Mouse (Mus musculus) gastrocnemius, postnatal 36 days (tissue): ENCODE measurements at regions not wholly inside any gene's neighbourhood (a gene's known extent, or its start where the extent isn't known, plus 50 kb on each side); places are given as distances from the start of the nearest gene placed in this dataset.

ENCODE experiments used
- DNase-seq, 2 experiments: peaks; one replicate each; pipeline ENCODE4 v3.0.0; 2022
- intact Hi-C: fragments of 180-260 bp; cut with DNase I; formaldehyde crosslinking; loops from one replicate; pipeline ENCODE4 v1.15.1; 2025

- DNase-seq: no peak
- intact Hi-C loops: no loop called here
These were observed 435.3 kb upstream of the Pou3f3 start for GRCm38 (mm10) chr1:42260033-42260925.

GRCm38 (mm10) chr1:42261031-42261430 lies 434.5 kb upstream of the Pou3f3 start:
- no peak for DNase-seq
- intact Hi-C loops: no loop called here

GRCm38 (mm10) chr1:42261800-42262199 lies 433.8 kb upstream of the Pou3f3 start:
- intact Hi-C loops: no loop called here
- no peak for DNase-seq

GRCm38 (mm10) chr1:42262606-42263005 lies 433.0 kb upstream of the Pou3f3 start:
- intact Hi-C loops: no loop called here
- DNase-seq: no peak

- no peak for DNase-seq
- intact Hi-C loops: no loop called here
These were observed 418.4 kb upstream of the Pou3f3 start for GRCm38 (mm10) chr1:42277130-42277529.

GRCm38 (mm10) chr1:42295841-42296240 lies 399.7 kb upstream of the Pou3f3 start:
- DNase-seq: no peak
- intact Hi-C loops: no loop called here

GRCm38 (mm10) chr1:42309251-42309650 lies 386.3 kb upstream of the Pou3f3 start:
- intact Hi-C loops: no loop called here
- DNase-seq: no peak

GRCm38 (mm10) chr1:42313494-42313893 lies 382.1 kb upstream of the Pou3f3 start:
- intact Hi-C loops: no loop called here
- no peak for DNase-seq

GRCm38 (mm10) chr1:42351884-42352283 lies 343.7 kb upstream of the Pou3f3 start:
- no peak for DNase-seq
- intact Hi-C loops: no loop called here

- intact Hi-C loops: no loop called here
- no peak for DNase-seq
These were observed 343.2 kb upstream of the Pou3f3 start for GRCm38 (mm10) chr1:42352389-42352788.

GRCm38 (mm10) chr1:42353096-42353495 lies 342.5 kb upstream of the Pou3f3 start:
- intact Hi-C loops: no loop called here
- DNase-seq: no peak

GRCm38 (mm10) chr1:42354020-42354419 lies 341.5 kb upstream of the Pou3f3 start:
- DNase-seq: no peak
- intact Hi-C loops: no loop called here

- no peak for DNase-seq
- intact Hi-C loops: no loop called here
These were observed 333.1 kb upstream of the Pou3f3 start for GRCm38 (mm10) chr1:42362438-42362837.

GRCm38 (mm10) chr1:42365648-42366324 lies 329.8 kb upstream of the Pou3f3 start:
- no peak for DNase-seq
- intact Hi-C loops: no loop called here

GRCm38 (mm10) chr1:42387919-42388684 lies 307.5 kb upstream of the Pou3f3 start:
- intact Hi-C loops: no loop called here
- DNase-seq: no peak

- no peak for DNase-seq
- intact Hi-C loops: no loop called here
These were observed 306.8 kb upstream of the Pou3f3 start for GRCm38 (mm10) chr1:42388740-42389139.

GRCm38 (mm10) chr1:42395651-42396260 lies 299.8 kb upstream of the Pou3f3 start:
- intact Hi-C loops: no loop called here

GRCm38 (mm10) chr1:42398461-42399154 lies 297.0 kb upstream of the Pou3f3 start:
- no peak for DNase-seq
- intact Hi-C loops: no loop called here

More at GRCm38 (mm10) chr1:42395651-42396260, 299.8 kb upstream of the Pou3f3 start:
- no peak for DNase-seq

- intact Hi-C loops: no loop called here
- DNase-seq: no peak
These were observed 279.6 kb upstream of the Pou3f3 start for GRCm38 (mm10) chr1:42415817-42416538.
